Mouse (Mus musculus) heart, postnatal 0 days (tissue): Measurements from ENCODE around the gene Col6a6. TPM values are rescaled to one million over a fixed set of nuclear protein-coding genes. Genes with fewer than 3 reads are reported as not detected.

ENCODE experiments used
- ATAC-seq: fragments of 200-750 bp; cut with Nextera tagmentation; 2 replicates; pipeline ENCODE4 v1.8.0; 2017; ENCODE audit warnings: low read depth, moderate number of reproducible peaks, moderate library complexity; ENCODE audit not compliant: insufficient read depth
- DNase-seq: peaks from one replicate; pipeline ENCODE4 v3.0.0-alpha.2; 2016; ENCODE audit warnings: low spot score
- H3K27ac ChIP-seq: fragments of 300-500 bp; sonication (generic); 2 replicates; pipeline ENCODE4 v1.5.1; 2014; ENCODE audit warnings: low read depth, mild to moderate bottlenecking
- H3K27me3 ChIP-seq: fragments of 300-500 bp; sonication (generic); 2 replicates; pipeline ENCODE4 v1.6.1; 2014; ENCODE audit warnings: low read length, mixed read lengths; ENCODE audit not compliant: control insufficient read depth, insufficient read depth
- H3K36me3 ChIP-seq: fragments of 300-500 bp; sonication (generic); replicated peaks from 2 replicates; pipeline ENCODE4 v1.6.1; 2014; ENCODE audit warnings: low read length, mixed read lengths; ENCODE audit not compliant: control insufficient read depth, insufficient read depth
- H3K4me1 ChIP-seq: fragments of 300-500 bp; sonication (generic); 2 replicates; pipeline ENCODE4 v1.6.1; 2014; ENCODE audit warnings: antibody characterized with exemption; ENCODE audit not compliant: control insufficient read depth, insufficient read depth
- H3K4me2 ChIP-seq: fragments of 300-500 bp; sonication (generic); 2 replicates; pipeline ENCODE4 v1.6.1; 2014; ENCODE audit warnings: low read depth, mild to moderate bottlenecking, low read length, moderate library complexity
- H3K4me3 ChIP-seq: fragments of 300-500 bp; sonication (generic); 2 replicates; pipeline ENCODE4 v1.5.1; 2014; ENCODE audit warnings: low read depth, low read length
- H3K9ac ChIP-seq: fragments of 300-500 bp; sonication (generic); replicated peaks from 2 replicates; pipeline ENCODE4 v1.6.1; 2014; ENCODE audit warnings: low read depth, low read length, mixed read lengths
- H3K9me3 ChIP-seq: fragments of 300-500 bp; sonication (generic); replicated peaks from 2 replicates; pipeline ENCODE4 v1.6.1; 2016; ENCODE audit warnings: low read length; ENCODE audit not compliant: control insufficient read depth
- CTCF ChIP-seq: IDR thresholded peaks from 2 replicates; pipeline ENCODE4 v1.5.1; 2016; ENCODE audit warnings: antibody characterized with exemption, control low read depth, low read depth
- EP300 ChIP-seq: IDR thresholded peaks from 2 replicates; pipeline ENCODE4 v1.6.1; 2016; ENCODE audit warnings: antibody characterized with exemption, low read depth
- WGBS: fragments of 180-500 bp; shearing (Covaris S2); extraction: QIAGEN DNeasy Blood & Tissue Kit; methylation state at CpG from one replicate; pipeline ENCODE4 v1.1.7; 2014; 5-methylcytosine and 5-hydroxymethylcytosine counted together
- polyA plus RNA-seq: library from polyadenylated mRNA; unstranded; fragments of >200 nt; fragmentation: Nextera tagmentation; extraction: Ambion mirVana; gene quantifications from 2 replicates; pipeline ENCODE4 v1.2.1, GENCODE M21; 2015
- total RNA-seq: library from RNA; depleted of rRNA; stranded (reverse); fragments of >200 nt; gene quantifications from 2 replicates; pipeline ENCODE4 v1.2.3, GENCODE M21; 2014; ENCODE audit warnings: low replicate concordance

Gene Col6a6
- total and polyA plus RNA-seq, 2 experiments from 2014 or later = 1.7 to 5.4 TPM

DNA sequence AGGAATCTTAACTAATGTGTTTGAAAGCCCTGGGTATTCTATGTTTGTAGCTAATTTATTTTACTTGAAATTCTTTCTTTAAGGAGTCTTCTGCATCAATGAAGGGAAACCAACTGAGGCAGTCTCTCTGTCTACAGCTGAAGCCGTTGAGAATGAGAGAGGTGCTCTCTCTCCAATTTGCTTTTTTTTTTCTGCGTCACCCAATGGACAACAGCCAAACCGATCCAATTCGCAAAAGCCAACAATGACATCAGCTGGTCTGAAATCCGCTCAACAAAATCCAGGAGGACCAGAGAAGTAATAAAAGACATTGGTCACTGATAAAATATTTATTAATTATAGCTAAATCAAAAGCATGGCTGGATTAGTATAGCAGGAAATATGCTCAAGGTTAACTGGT, 26.5 kb downstream of the Col6a6 start:
- ATAC-seq = no peak
- no peak overlapping the region for H3K9ac ChIP-seq
- TF ChIP-seq CTCF (no peak), EP300 (no peak)

DNA sequence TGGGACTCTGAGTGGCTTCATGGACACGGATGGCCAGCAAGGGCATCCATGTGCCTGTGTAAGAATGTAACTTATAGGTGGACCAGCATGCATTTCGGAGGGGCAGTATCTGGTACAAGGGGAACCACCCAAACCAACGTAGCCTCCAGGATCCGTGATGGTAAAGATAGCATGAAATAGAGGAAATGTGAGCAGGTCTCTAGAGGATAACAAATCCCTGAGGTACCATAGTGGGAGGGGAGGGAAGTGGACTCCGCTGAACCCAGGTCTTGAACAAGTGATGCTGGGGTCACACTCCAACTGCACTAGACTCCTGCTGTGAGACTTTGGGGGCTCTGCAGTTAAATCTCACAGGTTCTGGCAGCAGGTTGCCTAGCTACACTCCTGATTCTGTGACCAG, 27.7 kb downstream of the Col6a6 start:
- Histone ChIP-seq H3K9ac (no peak overlapping the region), H3K27ac (no peak overlapping the region), H3K4me1 (peaks cover 2% of the 10 kb centered on the region; the same call in 1 of the 2 replicates), H3K9me3 (no peaks in the 10 kb centered on the region), H3K27me3 (no peaks in the 10 kb centered on the region), H3K36me3 (no peaks in the 10 kb centered on the region), H3K4me2 (no peak overlapping the region), H3K4me3 (no peak overlapping the region)
- ATAC-seq (no peak), DNase-seq (no peak)
- TF ChIP-seq EP300 (no peak), CTCF (no peak)
- 81% methylated on average over 5 of the region's 5 CpGs for WGBS

More for the DNA sequence above, 26.5 kb downstream of the Col6a6 start:
- no peak for DNase-seq
- Histone ChIP-seq H3K4me3 (no peak overlapping the region), H3K4me2 (no peak overlapping the region), H3K9me3 (no peaks in the 10 kb centered on the region), H3K4me1 (no peaks in the 10 kb centered on the region), H3K27me3 (no peaks in the 10 kb centered on the region), H3K27ac (no peak overlapping the region), H3K36me3 (no peaks in the 10 kb centered on the region)
- 71% methylated on average over 5 of the region's 5 CpGs for WGBS

DNA sequence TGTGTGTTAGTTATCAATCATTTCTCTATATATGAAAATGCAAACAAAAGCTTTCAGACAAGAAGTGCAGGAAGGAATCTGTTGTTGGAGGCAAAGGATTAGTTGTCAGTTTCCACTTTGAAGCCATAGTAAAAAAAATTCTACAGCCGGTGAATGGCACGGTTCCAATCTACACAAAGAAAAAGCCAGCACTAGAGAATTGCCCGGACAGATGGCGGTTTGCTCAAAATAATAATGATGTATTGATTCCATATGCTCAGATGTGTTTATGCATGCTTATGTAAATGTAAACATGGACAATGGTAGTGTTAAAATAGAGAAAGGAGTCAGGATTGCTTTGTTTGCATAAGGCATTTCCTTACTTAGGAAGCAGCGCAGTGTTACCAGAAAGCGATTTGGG, 31.8 kb downstream of the Col6a6 start:
- WGBS = 65% methylated on average over 6 of the region's 6 CpGs

DNA sequence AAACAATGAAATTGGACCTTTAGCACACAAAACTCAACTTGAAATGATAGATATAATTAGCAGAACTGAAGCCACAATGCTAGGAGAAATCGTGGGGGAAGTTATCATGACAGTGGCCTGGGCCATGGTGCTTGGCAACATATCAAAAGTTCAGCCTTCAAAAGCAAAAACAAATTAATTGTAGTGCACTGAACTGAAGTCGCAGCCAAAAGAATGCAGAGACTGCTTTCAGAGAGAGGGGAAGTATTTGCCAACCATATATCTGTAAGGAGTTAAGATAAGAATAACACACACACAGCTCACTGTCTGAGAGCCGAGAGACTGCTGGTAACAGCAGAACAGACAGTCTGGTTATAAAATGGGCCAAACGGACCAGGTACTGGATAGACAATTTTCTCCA, 33.0 kb downstream of the Col6a6 start:
- DNase-seq = no peak
- H3K36me3 ChIP-seq = no peaks in the 10 kb centered on the region
- WGBS = 7% methylated on average over 4 of the region's 4 CpGs
- TF ChIP-seq CTCF (no peak), EP300 (no peak)
- H3K4me3 ChIP-seq = no peak overlapping the region
- H3K4me1 ChIP-seq = peaks cover 30% of the 10 kb centered on the region
- no peak for ATAC-seq
- no peak overlapping the region for H3K9ac ChIP-seq
- no peaks in the 10 kb centered on the region for H3K27me3 ChIP-seq
- no peaks in the 10 kb centered on the region for H3K9me3 ChIP-seq
- H3K4me2 ChIP-seq = no peak overlapping the region
- no peak overlapping the region for H3K27ac ChIP-seq

More for the DNA sequence above, 31.8 kb downstream of the Col6a6 start:
- H3K36me3 ChIP-seq = no peaks in the 10 kb centered on the region
- H3K9ac ChIP-seq = no peak overlapping the region
- peaks cover 30% of the 10 kb centered on the region for H3K4me1 ChIP-seq
- ATAC-seq (no peak), DNase-seq (no peak)
- H3K27ac ChIP-seq = no peak overlapping the region
- no peaks in the 10 kb centered on the region for H3K27me3 ChIP-seq
- H3K4me3 ChIP-seq = no peak overlapping the region
- TF ChIP-seq EP300 (no peak), CTCF (no peak)
- no peaks in the 10 kb centered on the region for H3K9me3 ChIP-seq
- no peak overlapping the region for H3K4me2 ChIP-seq

DNA sequence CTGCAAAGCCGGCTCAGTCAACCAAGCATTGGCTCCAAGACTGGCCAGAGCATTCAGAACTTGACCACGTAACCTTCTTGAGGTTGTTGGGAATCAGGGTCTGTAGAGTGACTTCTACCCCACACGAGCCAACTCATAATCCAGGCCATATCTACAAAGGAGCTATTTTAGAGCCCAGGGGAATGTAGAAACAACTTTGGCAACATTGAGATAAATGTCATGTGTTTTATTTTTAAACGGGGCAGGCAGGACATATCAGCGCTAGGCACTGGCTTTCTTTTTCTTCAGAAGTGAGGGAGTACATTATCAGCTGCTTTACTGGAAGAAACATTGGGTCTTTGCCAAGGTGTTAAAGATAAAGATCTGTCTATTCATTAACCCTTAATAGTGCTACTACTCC, 36.1 kb downstream of the Col6a6 start:
- peak overlapping the region; percentile 31; the same call in 1 of the 2 replicates for H3K4me2 ChIP-seq
- peak; percentile 31 for DNase-seq
- no peaks in the 10 kb centered on the region for H3K9me3 ChIP-seq
- peak; percentile 53 for ATAC-seq
- H3K27me3 ChIP-seq = no peaks in the 10 kb centered on the region
- no peak overlapping the region for H3K9ac ChIP-seq
- H3K4me1 ChIP-seq = peaks cover 30% of the 10 kb centered on the region
- TF ChIP-seq EP300 = no peak
- no peak for TF ChIP-seq CTCF
- no peak overlapping the region for H3K4me3 ChIP-seq
- WGBS = 14% methylated on average over 5 of the region's 5 CpGs
- peak overlapping the region; percentile 57 for H3K27ac ChIP-seq
- H3K36me3 ChIP-seq = no peaks in the 10 kb centered on the region

DNA sequence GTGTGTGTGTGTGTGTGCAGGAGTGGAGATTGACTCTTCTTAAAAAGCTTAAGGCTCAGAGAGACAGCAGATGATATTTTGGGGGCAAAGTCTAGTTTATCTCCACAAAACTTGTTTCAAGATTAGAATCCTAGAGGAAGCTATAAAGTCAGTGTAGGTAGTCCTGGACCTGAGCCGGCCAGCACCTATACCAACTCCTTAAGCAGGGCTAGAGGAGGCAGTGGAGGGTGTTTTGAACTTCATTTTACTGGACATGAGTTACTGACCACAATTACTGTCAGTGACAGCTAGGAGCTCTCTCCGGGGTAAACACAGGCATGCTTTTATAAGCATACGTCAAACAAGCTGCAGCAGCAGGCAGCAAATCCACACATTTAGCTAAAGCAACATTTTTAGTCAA, 39.8 kb downstream of the Col6a6 start:
- DNase-seq = no peak
- Histone ChIP-seq H3K27me3 (no peaks in the 10 kb centered on the region), H3K36me3 (no peaks in the 10 kb centered on the region), H3K4me2 (no peak overlapping the region), H3K9ac (no peak overlapping the region), H3K27ac (no peak overlapping the region), H3K4me3 (no peak overlapping the region), H3K9me3 (no peaks in the 10 kb centered on the region), H3K4me1 (peaks cover 14% of the 10 kb centered on the region)
- TF ChIP-seq CTCF = no peak
- TF ChIP-seq EP300 = no peak
- WGBS = 61% methylated on average over 3 of the region's 3 CpGs
- no peak for ATAC-seq
